ENCODE assay signal across 8 mouse cellular contexts in the genomic region with DNA sequence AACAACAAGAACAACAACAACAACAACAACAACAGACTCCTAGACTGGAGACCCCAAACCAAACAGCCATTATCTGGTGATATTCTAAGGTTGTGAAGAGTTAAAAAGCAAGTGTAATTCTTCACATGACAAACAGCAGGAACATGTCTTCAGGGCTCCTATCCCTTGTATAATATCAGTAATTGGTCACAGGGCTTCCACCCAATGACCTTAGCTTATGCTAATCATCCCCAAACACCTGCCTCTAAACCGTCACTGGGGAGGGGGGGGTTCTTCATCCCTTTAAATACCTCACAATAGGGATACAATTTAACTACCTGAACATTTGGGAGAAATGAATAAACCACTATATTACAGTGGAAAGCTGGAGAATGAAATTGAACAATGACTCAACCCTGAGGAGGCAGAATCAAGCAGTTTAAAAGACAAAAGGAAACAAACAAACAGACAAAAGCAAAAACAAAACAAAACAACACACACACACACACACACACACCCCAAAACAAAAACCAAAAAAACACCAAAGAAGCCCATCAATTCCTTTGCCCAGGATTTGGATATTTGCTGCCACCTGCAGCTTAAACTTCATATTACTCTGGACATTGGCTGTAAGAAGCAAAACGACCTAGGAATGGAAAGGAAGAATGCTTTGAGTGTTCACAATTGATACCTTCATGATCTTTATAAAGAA. TPM values are rescaled to one million over a fixed set of nuclear protein-coding genes. Genes with fewer than 3 reads are reported as not detected.
DNase-seq lines count a peak whose midpoint lies in the region; ATAC-seq and TF ChIP-seq lines count a peak whose summit lies in the region.
"Had no signal": no experiment of that assay in that cellular context is flagged by ENCODE, and none has a peak within 500 bp of the region (broad histone marks: within the 10 kb centered on the region; RNA-seq: fewer than 3 reads in every experiment).

No protein-coding gene starts in this region.

- H3K9me3 ChIP-seq in embryonic facial prominence, embryonic 14.5 days (ENCODE audit: control insufficient read depth, low read length): no peaks in the 10 kb centered on the region
- H3K9me3 ChIP-seq in lung, postnatal 0 days (ENCODE audit: low read length): no peaks in the 10 kb centered on the region
- H3K9me3 ChIP-seq in stomach, postnatal 0 days (ENCODE audit: control insufficient read depth, low read length): no peaks in the 10 kb centered on the region
- H3K9me3 ChIP-seq: embryonic facial prominence, embryonic 12.5 days had no signal

- no peak overlapping the region for H3K4me2 ChIP-seq in embryonic facial prominence, embryonic 14.5 days (ENCODE audit: low read depth, low read length)
- no peak overlapping the region for H3K4me2 ChIP-seq in lung, postnatal 0 days (replicated peaks; ENCODE audit: low read depth, low read length)
- no peak overlapping the region for H3K4me2 ChIP-seq in stomach, postnatal 0 days (replicated peaks; ENCODE audit: low read depth)
- H3K4me2 ChIP-seq: embryonic facial prominence, embryonic 12.5 days had no signal

- peak; percentile 49; the same call in 1 of the 2 replicates for TF ChIP-seq CTCF in brain, embryonic 14.5 days (IDR thresholded peaks at IDR 0.05; ENCODE audit: borderline replicate concordance, extremely low read depth, insufficient read depth, insufficient read length)
- peak; percentile 68 for TF ChIP-seq CTCF in lung, postnatal 0 days (IDR thresholded peaks at IDR 0.05)
- TF ChIP-seq CTCF in stomach, postnatal 0 days (IDR thresholded peaks at IDR 0.05; ENCODE audit: low read depth): peak; percentile 74

- TF ChIP-seq POLR2A in brain, embryonic 14.5 days (IDR thresholded peaks at IDR 0.05; ENCODE audit: borderline replicate concordance, extremely low read depth, insufficient read depth, insufficient read length, poor library complexity, severe bottlenecking): no peak

- no peak overlapping the region for H3K4me3 ChIP-seq in embryonic facial prominence, embryonic 14.5 days (ENCODE audit: low read depth, low read length)
- H3K4me3 ChIP-seq in lung, postnatal 0 days (ENCODE audit: low read depth, low read length): no peak overlapping the region
- no peak overlapping the region for H3K4me3 ChIP-seq in stomach, postnatal 0 days (ENCODE audit: low read depth, low read length)
- H3K4me3 ChIP-seq: embryonic facial prominence, embryonic 12.5 days had no signal

- no peak overlapping the region for H3K9ac ChIP-seq in embryonic facial prominence, embryonic 14.5 days (ENCODE audit: low read depth, low read length)
- no peak overlapping the region for H3K9ac ChIP-seq in lung, postnatal 0 days (replicated peaks; ENCODE audit: low read depth)
- no peak overlapping the region for H3K9ac ChIP-seq in stomach, postnatal 0 days (ENCODE audit: low read length)
- H3K9ac ChIP-seq: embryonic facial prominence, embryonic 12.5 days had no signal

- TF ChIP-seq EP300 in lung, postnatal 0 days (IDR thresholded peaks at IDR 0.05): no peak
- TF ChIP-seq EP300 in stomach, postnatal 0 days (optimal IDR thresholded peaks at IDR 0.05): no peak

- 13% methylated on average over 2 of the region's 2 CpGs for WGBS in embryonic facial prominence, embryonic 14.5 days
- 6% methylated on average over 2 of the region's 2 CpGs for WGBS in lung, postnatal 0 days
- 8% methylated on average over 2 of the region's 2 CpGs for WGBS in stomach, postnatal 0 days

- H3K27me3 ChIP-seq in embryonic facial prominence, embryonic 14.5 days (replicated peaks; ENCODE audit: control insufficient read depth, insufficient read depth, low read length): no peaks in the 10 kb centered on the region
- no peaks in the 10 kb centered on the region for H3K27me3 ChIP-seq in lung, postnatal 0 days (replicated peaks; ENCODE audit: insufficient read depth, low read length)
- H3K27me3 ChIP-seq in stomach, postnatal 0 days (ENCODE audit: control insufficient read depth, insufficient read depth, low read length): no peaks in the 10 kb centered on the region
- H3K27me3 ChIP-seq: embryonic facial prominence, embryonic 12.5 days had no signal

- H3K36me3 ChIP-seq in embryonic facial prominence, embryonic 14.5 days (ENCODE audit: control insufficient read depth, insufficient read depth, low read length): no peaks in the 10 kb centered on the region
- H3K36me3 ChIP-seq in lung, postnatal 0 days (ENCODE audit: insufficient read depth, low read length): no peaks in the 10 kb centered on the region
- H3K36me3 ChIP-seq in stomach, postnatal 0 days (ENCODE audit: control insufficient read depth, insufficient read depth, low read length): no peaks in the 10 kb centered on the region
- H3K36me3 ChIP-seq: embryonic facial prominence, embryonic 12.5 days had no signal

- DNase-seq in kidney, postnatal 14 days: peak; percentile 42
- no peak for DNase-seq in kidney, adult 11 months
- peak; percentile 71 for DNase-seq in brain, embryonic 14.5 days (ENCODE audit: low read depth)
- DNase-seq in embryonic facial prominence, embryonic 14.5 days (ENCODE audit: low spot score): peak; percentile 42
- peak; percentile 56 for DNase-seq in lung, postnatal 0 days (ENCODE audit: low spot score)
- no peak for DNase-seq in stomach, postnatal 0 days (ENCODE audit: low spot score)
- no peak for DNase-seq in c-Kit-positive CD71-positive TER-119-positive erythroid progenitor cells, embryonic 14.5 days (ENCODE audit: low spot score)

- H3K27ac ChIP-seq in embryonic facial prominence, embryonic 14.5 days (replicated peaks; ENCODE audit: low read depth, low read length): no peak overlapping the region
- H3K27ac ChIP-seq in lung, postnatal 0 days (ENCODE audit: low read length): no peak overlapping the region
- H3K27ac ChIP-seq in stomach, postnatal 0 days (replicated peaks): no peak overlapping the region
- H3K27ac ChIP-seq: embryonic facial prominence, embryonic 12.5 days had no signal

- ATAC-seq in embryonic facial prominence, embryonic 14.5 days (ENCODE audit: low read depth): no peak
- no peak for ATAC-seq in lung, postnatal 0 days
- ATAC-seq in stomach, postnatal 0 days (ENCODE audit: low FRiP score, low TSS enrichment): no peak

- H3K4me1 ChIP-seq in embryonic facial prominence, embryonic 14.5 days (ENCODE audit: control insufficient read depth, insufficient read depth, low read length): no peaks in the 10 kb centered on the region
- no peaks in the 10 kb centered on the region for H3K4me1 ChIP-seq in lung, postnatal 0 days (ENCODE audit: insufficient read depth, low read depth, low read length)
- H3K4me1 ChIP-seq in stomach, postnatal 0 days (replicated peaks; ENCODE audit: control insufficient read depth, insufficient read depth): no peaks in the 10 kb centered on the region
- H3K4me1 ChIP-seq: embryonic facial prominence, embryonic 12.5 days had no signal

RNA-seq across cellular contexts. Expression of a gene that starts 44.8 kb away (rescaled TPM):
- 12.9 and 17.6 TPM in 2 replicates for polyA plus RNA-seq in brain, embryonic 14.5 days (2012; rRNA removed)
- polyA plus RNA-seq in embryonic facial prominence, embryonic 14.5 days (2014; fragmentation: Nextera tagmentation; extraction: Ambion mirVana): 4.3 and 5.4 TPM in 2 replicates
- 6.4 TPM in 2 replicates for polyA plus RNA-seq in lung, postnatal 0 days (2015; fragmentation: Nextera tagmentation; extraction: Ambion mirVana)
- polyA plus RNA-seq in stomach, postnatal 0 days (2015; fragmentation: Nextera tagmentation; extraction: Ambion mirVana): 0.65 and 1.2 TPM in 2 replicates

Comparison
In these comparisons a context has a peak if more than half of its experiments do, and no peak if none do; other contexts are left out.
1. DNase-seq: peak in kidney, postnatal 14 days (single experiment), brain, embryonic 14.5 days (single experiment), embryonic facial prominence, embryonic 14.5 days (single experiment) and lung, postnatal 0 days (single experiment); none in kidney, adult 11 months (single experiment), stomach, postnatal 0 days (single experiment) and c-Kit-positive CD71-positive TER-119-positive erythroid progenitor cells, embryonic 14.5 days (single experiment).
2. Peak in every context shown above with its lines, with median percentiles within 50 percentile points of each other: CTCF ChIP-seq.